Mouse (Mus musculus): ENCODE measurements around the gene Grin2d.
"Not testable (repeated sequence)": the region's sequence is repeated elsewhere in the genome, so short reads cannot be mapped to it uniquely, and the experiment has no call there.

The Grin2d gene

DNA sequence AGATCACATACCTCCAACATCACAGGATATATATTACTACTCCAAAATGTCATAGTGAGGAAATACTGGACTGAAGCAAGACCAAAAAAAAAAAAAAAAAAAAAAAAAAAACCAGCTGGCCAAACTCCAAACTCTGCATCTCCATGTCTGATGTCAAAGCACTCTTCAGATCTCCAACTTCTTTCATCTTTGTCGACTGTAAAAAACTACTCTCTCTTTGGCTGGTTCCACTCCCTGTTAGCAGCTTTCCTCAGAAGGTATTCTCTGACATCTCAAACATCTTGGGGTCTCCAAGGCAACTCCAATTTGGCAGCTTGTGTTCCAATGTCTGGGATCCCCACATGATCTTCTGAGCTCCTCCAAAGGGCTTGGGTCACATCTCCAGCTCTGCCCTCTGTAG is at the start of gene Grin2d:
TSS of gene Grin2d (minus strand) at position 101 of the 400 bp plus-strand sequence.
- not testable (repeated sequence) for DNase-seq

GRCm38 (mm10) chr7:45924429-45924816 is 46.2 kb upstream of the Grin2d start:
- peak in 1 of 2 experiments; percentile 23 for DNase-seq

DNA sequence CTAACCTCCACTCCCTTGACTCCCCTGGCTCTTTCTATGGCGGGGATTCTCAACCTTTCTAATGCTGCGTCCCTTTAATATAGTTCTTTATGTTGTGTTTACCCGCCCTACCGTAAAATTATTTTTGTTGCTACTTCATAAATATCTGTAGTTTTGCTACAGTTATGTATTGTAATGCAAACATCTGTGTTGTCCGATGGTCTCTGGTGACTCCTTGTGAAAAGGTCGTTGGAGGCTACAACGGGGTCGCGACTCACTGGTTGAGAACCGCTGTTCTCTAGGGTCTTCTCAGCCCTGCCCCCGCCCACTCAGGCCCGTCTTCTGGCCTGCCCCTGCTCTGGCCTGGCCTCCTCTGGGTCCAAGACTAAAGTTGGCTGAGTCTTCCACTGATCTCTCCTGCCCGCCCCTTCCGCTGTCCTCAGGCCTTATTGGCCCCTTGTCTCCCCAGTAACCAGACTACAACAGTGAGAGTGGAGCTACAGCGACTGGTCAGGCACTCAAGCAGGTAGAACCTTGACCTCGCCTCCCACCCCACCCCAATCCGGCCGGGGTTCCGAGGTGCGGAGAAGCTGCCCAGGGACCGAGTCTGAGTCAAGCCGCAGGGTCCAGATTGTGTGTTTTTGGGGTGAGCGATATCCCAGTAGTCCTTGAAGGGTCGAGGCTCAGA is 45.7 kb upstream of the Grin2d start, which contains the start of gene Ccdc114:
TSS of gene Ccdc114 (plus strand) at position 311 of the 667 bp plus-strand sequence.
- peak; percentile 38 to 55 for DNase-seq

- peak; percentile 90 to 92 for DNase-seq
These were observed 45.0 kb upstream of the Grin2d start for GRCm38 (mm10) chr7:45922928-45923761.

GRCm38 (mm10) chr7:45921950-45922600 is 43.9 kb upstream of the Grin2d start:
- DNase-seq, result no peak

- no peak for DNase-seq
These were observed 43.1 kb upstream of the Grin2d start, which contains the start of gene Emp3 for GRCm38 (mm10) chr7:45921242-45921621. TSS of gene Emp3 (minus strand) at chr7:45921404.

GRCm38 (mm10) chr7:45920583-45921241 is 42.5 kb upstream of the Grin2d start:
- DNase-seq, result no peak

- no peak for DNase-seq
These were observed 41.6 kb upstream of the Grin2d start for GRCm38 (mm10) chr7:45919761-45920160.

DNA sequence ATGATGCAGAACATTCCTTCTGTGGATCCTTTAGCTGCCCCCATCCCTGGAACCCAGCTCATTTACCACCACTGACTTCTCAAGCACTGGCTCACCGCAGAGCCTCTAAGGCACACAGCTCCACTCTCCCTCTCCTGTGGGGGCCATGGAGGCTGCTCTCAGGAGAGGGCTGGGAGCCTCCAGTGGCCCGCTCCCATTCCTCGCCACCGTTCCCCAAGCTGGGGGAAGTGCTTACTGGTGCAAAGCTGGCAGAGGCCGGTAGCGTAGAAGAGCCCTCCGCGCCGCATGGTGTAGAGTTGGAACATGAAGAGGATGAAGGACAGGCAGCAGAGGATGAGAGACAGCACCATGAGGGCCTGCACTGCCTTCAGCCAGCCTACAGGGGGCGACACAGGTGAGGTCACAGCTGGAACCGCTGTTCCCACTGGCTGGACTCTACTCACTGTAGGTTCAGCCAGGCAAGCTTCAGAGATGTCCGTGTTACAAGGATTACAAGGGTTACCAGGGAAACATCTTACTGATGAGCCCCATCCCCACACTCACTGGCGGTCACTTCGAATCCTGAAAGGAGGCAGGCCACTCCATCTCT is 41.0 kb upstream of the Grin2d start:
- no peak for DNase-seq

- no peak for DNase-seq
These were observed 39.7 kb upstream of the Grin2d start for GRCm38 (mm10) chr7:45917926-45918325.

- no peak for DNase-seq
These were observed 39.0 kb upstream of the Grin2d start for GRCm38 (mm10) chr7:45917004-45917704.

DNA sequence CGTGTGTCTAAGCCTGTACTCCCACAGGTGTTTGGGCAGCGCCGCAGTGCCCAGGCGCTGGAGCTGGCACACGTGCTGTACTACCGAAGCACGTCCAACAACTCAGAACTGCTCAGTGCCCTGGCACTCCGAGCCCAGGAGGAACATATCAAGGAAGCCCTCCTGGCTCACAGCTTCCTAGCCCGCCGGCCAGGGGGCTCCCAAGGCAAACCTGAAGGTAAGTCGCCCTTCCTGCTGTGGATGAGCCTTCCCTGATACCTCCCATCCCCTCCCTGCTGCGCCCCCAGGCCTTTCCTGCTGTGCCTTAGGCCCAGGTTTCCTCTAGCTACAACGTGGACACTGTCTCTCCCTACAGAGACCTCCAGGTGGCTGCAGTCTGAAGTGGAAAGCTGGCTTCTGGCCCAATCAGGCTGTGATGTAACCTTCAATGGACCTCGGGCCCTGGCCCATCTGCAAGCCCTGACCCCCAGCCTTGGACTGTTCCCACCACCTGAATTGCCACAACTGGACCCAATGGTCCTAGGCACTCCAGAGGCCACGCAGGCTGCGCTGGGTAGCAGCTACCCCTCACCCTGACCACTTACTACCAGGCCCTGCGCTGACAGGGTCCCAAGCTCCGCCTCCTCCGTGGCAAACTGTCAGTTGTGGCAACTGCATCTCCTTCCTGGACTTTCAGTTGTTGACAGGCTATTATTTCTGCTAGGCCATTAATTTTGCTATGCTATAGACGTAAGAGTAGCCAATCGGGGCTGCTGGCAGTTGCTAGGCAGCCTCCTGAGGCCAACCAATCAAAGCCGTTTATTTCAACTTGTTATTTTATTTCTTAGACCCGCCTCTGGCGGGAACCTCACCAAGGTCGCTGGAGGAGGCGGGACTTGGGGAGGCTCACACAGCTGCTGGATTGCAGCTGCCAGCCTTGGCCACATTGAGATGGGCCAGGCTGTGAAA is 38.2 kb upstream of the Grin2d start:
- DNase-seq, result peak; percentile 31 to 57

- DNase-seq, result no peak
These were observed 36.8 kb upstream of the Grin2d start for GRCm38 (mm10) chr7:45915011-45915410.

- no peak for DNase-seq
These were observed 35.9 kb upstream of the Grin2d start for GRCm38 (mm10) chr7:45914067-45914466.

- no peak for DNase-seq
These were observed 31.0 kb upstream of the Grin2d start for GRCm38 (mm10) chr7:45909145-45909544.

GRCm38 (mm10) chr7:45908384-45908783 is 30.2 kb upstream of the Grin2d start:
- no peak for DNase-seq

DNA sequence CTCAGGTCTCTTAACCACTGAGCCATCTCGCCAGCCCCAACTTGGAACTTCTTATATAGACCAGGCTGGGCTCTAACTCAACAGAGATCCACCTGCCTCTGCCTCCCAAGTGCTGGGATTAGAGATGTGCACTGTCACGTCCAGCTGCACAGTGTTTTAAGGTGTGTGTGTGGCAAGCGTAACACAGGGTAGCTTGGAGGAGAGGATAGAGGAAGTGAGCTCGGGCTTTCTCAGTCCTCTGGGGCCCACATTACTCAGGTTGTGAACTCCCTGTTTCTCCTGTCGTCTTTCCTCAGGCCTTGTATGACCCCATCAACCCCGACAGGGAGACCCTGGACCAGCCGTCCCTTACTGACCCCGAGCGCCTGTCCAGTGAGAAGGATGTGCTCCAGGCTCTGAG is 28.4 kb upstream of the Grin2d start:
- DNase-seq, result no peak

DNA sequence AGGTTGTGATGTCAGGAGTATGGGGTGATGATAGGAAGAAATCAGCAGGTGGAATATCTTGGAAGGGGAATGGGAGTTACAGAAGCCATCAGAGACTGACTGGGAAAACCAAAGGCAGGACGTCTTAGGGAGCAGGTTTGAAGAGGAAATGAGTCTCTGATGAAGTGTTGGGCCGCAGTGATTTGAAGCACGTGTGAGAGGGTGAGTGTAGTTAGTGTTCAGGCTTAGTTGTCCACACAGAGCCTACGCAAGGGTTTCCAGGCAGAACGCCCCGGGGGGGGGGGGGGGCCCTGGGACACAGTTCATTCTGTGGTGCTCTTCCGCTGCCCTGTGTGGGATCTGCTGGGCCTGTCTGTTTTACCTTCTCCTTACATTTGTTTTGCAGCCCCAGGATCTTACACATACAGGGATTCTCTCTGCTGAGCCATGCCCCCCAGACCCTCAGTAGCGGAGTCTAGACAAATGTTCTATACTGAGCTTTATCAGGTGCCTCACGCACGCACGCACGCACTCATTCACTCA is 24.4 kb upstream of the Grin2d start:
- DNase-seq, result no peak

GRCm38 (mm10) chr7:45901562-45901961 is 23.4 kb upstream of the Grin2d start:
- peak in 1 of 2 experiments; percentile 48 for DNase-seq

DNA sequence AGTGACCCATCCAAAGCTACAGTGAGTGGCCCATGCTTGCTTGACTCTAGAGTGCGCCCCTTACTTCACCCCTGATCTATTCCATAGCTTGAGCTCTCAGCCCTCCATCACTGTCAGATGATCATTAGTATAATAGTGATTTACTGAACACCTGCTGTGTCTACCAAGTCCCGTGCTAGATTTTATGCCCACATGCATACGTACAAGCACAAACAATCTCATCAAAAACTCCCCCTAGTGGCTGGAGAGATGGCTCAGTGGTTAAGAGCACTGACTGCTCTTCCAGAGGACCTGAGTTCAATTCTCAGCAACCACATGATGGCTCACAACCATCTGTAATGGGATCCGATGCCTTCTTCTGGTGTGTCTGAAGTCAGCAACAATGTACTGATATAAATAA is 19.9 kb upstream of the Grin2d start:
- DNase-seq, result not testable (repeated sequence)
